Mouse (Mus musculus): ENCODE measurements around the gene Hpse2. TPM values are rescaled to one million over a fixed set of nuclear protein-coding genes. Genes with fewer than 3 reads are reported as not detected.

Gene Hpse2
- polyA plus RNA-seq, 1 experiment = 0.05 TPM

DNA sequence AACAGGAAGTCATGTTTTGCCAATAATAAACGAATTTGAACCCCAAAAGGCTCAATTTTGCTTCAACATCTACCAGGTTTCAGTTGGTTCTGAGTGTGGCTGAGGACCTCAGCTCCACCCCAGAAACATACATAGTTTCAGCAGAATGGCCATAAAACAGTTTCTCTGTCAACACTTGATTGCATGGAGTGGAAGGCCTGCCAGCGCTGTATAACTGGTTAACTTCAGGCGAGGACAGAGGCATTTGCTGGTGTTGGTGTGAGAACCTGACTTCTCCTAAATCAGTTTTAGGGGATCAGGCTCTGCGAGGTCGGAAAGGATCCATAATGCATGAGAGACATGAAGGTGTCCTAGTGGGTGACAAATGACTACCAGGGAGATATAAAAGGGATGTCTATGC, 578.0 kb downstream of the Hpse2 start:
- 56% methylated on average over 5 of the region's 5 CpGs for WGBS
- no peak overlapping the region for H3K27ac ChIP-seq (ENCODE audit: insufficient read depth, low read depth, low read length)

DNA sequence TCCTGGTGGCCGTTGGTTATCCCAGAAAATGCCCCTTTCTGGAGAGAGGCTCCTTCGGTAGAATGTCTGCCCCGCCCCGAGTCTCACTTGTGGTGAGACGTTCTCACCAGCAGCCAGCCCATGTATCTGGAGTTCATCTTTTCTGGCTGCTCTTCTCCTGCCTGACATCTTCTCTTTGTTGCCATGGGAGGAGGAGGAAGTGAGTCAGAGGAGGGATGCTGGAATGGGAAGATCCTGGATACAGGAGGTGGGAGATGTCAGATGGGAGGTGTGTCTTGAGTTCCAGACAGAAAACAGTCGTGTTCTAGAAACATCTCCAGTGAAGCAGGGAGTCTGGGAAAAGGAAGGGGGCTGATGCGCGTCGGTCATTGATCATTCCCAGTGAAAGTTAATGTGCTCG, 578.7 kb downstream of the Hpse2 start:
- H3K27me3 ChIP-seq (replicated peaks; ENCODE audit: control insufficient read depth, insufficient read depth, low read length) = no peaks in the 10 kb centered on the region
- no peak for DNase-seq
- TF ChIP-seq CTCF (conservative IDR thresholded peaks at IDR 0.05; ENCODE audit: insufficient read depth, insufficient read length, low read depth, low read length) (no peak), POLR2A (IDR thresholded peaks at IDR 0.05; ENCODE audit: low read depth, low read length) (no peak)
- WGBS = 76% methylated on average over 10 of the region's 10 CpGs
- H3K27ac ChIP-seq (ENCODE audit: insufficient read depth, low read depth, low read length) = no peak overlapping the region
- H3K36me3 ChIP-seq (ENCODE audit: control insufficient read depth, insufficient read depth, low read length) = no peaks in the 10 kb centered on the region
- no peaks in the 10 kb centered on the region for H3K4me1 ChIP-seq (ENCODE audit: control insufficient read depth, insufficient read depth, low read length)
- no peak overlapping the region for H3K4me3 ChIP-seq (ENCODE audit: insufficient read depth, low read depth, low read length)

More for the DNA sequence above, 578.0 kb downstream of the Hpse2 start:
- H3K27me3 ChIP-seq (replicated peaks; ENCODE audit: control insufficient read depth, insufficient read depth, low read length) = no peaks in the 10 kb centered on the region
- H3K4me1 ChIP-seq (ENCODE audit: control insufficient read depth, insufficient read depth, low read length) = no peaks in the 10 kb centered on the region
- H3K36me3 ChIP-seq (ENCODE audit: control insufficient read depth, insufficient read depth, low read length) = no peaks in the 10 kb centered on the region
- DNase-seq = no peak
- TF ChIP-seq CTCF (conservative IDR thresholded peaks at IDR 0.05; ENCODE audit: insufficient read depth, insufficient read length, low read depth, low read length) (no peak), POLR2A (IDR thresholded peaks at IDR 0.05; ENCODE audit: low read depth, low read length) (no peak)
- no peak overlapping the region for H3K4me3 ChIP-seq (ENCODE audit: insufficient read depth, low read depth, low read length)

DNA sequence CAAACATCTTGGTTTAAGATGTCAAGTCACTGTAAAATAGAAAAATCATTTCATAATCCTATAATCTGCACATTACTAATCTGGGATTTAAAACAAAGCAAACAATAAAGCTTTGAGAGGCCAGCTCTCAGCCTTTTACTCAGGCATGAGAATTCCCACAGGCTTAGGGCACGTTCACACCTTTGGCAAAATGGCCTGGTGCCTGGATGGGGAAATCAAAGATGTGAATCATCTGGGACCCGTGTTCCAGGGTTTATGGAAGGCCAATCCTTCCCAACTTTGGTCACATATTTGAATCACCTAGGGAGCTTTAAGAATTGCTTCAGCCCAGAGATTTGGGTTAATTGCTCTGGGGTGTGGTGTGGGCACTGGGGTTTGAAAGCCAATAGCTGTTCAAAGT, 590.3 kb downstream of the Hpse2 start:
- H3K4me3 ChIP-seq (ENCODE audit: insufficient read depth, low read depth, low read length) = no peak overlapping the region
- TF ChIP-seq POLR2A (IDR thresholded peaks at IDR 0.05; ENCODE audit: low read depth, low read length) (no peak), CTCF (conservative IDR thresholded peaks at IDR 0.05; ENCODE audit: insufficient read depth, insufficient read length, low read depth, low read length) (no peak)
- no peaks in the 10 kb centered on the region for H3K36me3 ChIP-seq (ENCODE audit: control insufficient read depth, insufficient read depth, low read length)
- DNase-seq = no peak
- H3K4me1 ChIP-seq (ENCODE audit: control insufficient read depth, insufficient read depth, low read length) = no peaks in the 10 kb centered on the region
- H3K27me3 ChIP-seq (replicated peaks; ENCODE audit: control insufficient read depth, insufficient read depth, low read length) = no peaks in the 10 kb centered on the region
- WGBS = 52% methylated on average over 2 of the region's 2 CpGs
- no peak overlapping the region for H3K27ac ChIP-seq (ENCODE audit: insufficient read depth, low read depth, low read length)

DNA sequence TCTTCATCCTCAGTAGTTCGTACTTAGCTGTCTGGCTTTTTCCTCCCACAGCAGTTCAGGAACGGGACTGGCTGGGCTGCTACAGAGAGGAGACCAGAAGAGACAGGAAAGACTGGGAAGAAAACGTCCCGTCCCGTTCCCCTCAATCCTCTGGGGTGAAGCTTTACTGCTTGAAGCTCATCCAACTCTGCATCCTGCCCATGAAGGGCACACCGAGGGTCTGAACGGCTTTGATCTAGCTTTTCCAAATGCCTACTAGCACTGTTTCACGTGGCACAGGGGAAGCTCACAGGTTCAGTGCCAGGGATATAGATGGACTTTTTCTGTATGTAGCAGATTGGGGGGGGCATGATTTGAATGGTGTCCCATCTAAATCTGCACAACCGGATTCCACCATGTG, 592.4 kb downstream of the Hpse2 start:
- Histone ChIP-seq H3K27ac (ENCODE audit: insufficient read depth, low read depth, low read length) (no peak overlapping the region), H3K4me1 (ENCODE audit: control insufficient read depth, insufficient read depth, low read length) (no peaks in the 10 kb centered on the region), H3K27me3 (replicated peaks; ENCODE audit: control insufficient read depth, insufficient read depth, low read length) (no peaks in the 10 kb centered on the region), H3K36me3 (ENCODE audit: control insufficient read depth, insufficient read depth, low read length) (no peaks in the 10 kb centered on the region), H3K4me3 (ENCODE audit: insufficient read depth, low read depth, low read length) (no peak overlapping the region)
- no peak for DNase-seq
- TF ChIP-seq POLR2A (IDR thresholded peaks at IDR 0.05; ENCODE audit: low read depth, low read length) = no peak
- no peak for TF ChIP-seq CTCF (conservative IDR thresholded peaks at IDR 0.05; ENCODE audit: insufficient read depth, insufficient read length, low read depth, low read length)
- 25% methylated on average over 9 of the region's 9 CpGs for WGBS

DNA sequence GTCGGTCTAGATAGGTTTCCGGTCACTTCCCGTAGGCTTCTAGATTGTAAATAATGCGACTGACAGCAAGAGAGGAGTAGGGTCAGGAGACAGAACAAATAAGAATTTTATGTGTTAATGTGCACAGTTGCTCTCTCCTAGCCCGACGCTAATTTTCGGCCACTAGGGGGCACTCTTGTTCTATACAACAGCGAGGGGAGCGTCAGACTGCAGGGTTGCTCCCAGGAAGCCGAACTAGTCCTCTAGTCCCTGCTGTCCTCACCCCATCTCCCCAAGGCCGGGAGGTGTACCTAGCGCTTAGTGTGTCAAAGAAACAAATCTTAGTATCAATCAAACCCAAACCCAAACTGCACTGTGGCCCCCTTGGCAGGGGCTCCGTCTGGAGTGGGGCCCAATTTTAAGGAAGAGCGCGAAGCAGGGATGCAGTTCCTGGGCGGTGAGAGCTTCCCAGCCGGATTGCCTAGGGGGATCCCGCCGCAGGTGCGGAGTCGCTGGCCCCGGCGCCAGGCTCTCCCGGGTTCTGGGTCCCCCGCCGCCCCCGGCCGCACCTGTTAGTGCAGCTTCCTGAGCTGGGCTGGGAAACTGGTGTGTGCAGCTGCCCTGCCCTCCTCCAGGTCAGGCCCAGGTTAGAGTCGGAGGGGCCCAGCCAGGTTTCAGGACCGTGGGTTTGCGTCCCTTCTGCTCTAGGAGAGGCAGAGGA, 593.1 kb downstream of the Hpse2 start:
- no peak for TF ChIP-seq POLR2A (IDR thresholded peaks at IDR 0.05; ENCODE audit: low read depth, low read length)
- peak; percentile 95 for TF ChIP-seq CTCF (conservative IDR thresholded peaks at IDR 0.05; ENCODE audit: insufficient read depth, insufficient read length, low read depth, low read length)
- Histone ChIP-seq H3K4me1 (ENCODE audit: control insufficient read depth, insufficient read depth, low read length) (no peaks in the 10 kb centered on the region), H3K27ac (ENCODE audit: insufficient read depth, low read depth, low read length) (no peak overlapping the region), H3K4me3 (ENCODE audit: insufficient read depth, low read depth, low read length) (no peak overlapping the region), H3K27me3 (replicated peaks; ENCODE audit: control insufficient read depth, insufficient read depth, low read length) (no peaks in the 10 kb centered on the region), H3K36me3 (ENCODE audit: control insufficient read depth, insufficient read depth, low read length) (no peaks in the 10 kb centered on the region)
- DNase-seq = peak; percentile 76
- WGBS = 2% methylated on average over 31 of the region's 31 CpGs

DNA sequence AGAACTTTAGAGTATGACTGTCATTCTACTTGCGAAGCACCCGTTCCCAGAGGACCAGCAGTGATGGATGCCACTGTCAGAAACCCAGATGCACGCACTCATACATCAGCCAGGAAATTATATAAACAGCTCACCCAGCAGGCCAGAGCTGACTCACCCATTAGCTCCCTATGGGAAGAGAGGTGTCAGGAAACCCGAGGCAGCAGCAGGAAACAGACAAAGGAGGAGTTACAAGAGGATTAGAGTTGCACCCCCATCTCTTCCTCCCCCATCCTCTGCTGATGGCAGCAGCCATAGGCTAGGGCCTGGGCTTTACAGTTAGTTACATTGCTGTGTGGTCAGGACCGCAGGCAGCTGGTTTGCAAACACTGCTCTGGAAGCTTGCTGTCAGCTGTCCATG, 599.8 kb downstream of the Hpse2 start:
- H3K27me3 ChIP-seq (replicated peaks; ENCODE audit: control insufficient read depth, insufficient read depth, low read length) = no peaks in the 10 kb centered on the region
- no peaks in the 10 kb centered on the region for H3K4me1 ChIP-seq (ENCODE audit: control insufficient read depth, insufficient read depth, low read length)
- no peak overlapping the region for H3K27ac ChIP-seq (ENCODE audit: insufficient read depth, low read depth, low read length)
- no peak for DNase-seq
- TF ChIP-seq POLR2A (IDR thresholded peaks at IDR 0.05; ENCODE audit: low read depth, low read length) (no peak), CTCF (conservative IDR thresholded peaks at IDR 0.05; ENCODE audit: insufficient read depth, insufficient read length, low read depth, low read length) (no peak)
- no peak overlapping the region for H3K4me3 ChIP-seq (ENCODE audit: insufficient read depth, low read depth, low read length)
- H3K36me3 ChIP-seq (ENCODE audit: control insufficient read depth, insufficient read depth, low read length) = no peaks in the 10 kb centered on the region
- WGBS = 44% methylated on average over 5 of the region's 5 CpGs

DNA sequence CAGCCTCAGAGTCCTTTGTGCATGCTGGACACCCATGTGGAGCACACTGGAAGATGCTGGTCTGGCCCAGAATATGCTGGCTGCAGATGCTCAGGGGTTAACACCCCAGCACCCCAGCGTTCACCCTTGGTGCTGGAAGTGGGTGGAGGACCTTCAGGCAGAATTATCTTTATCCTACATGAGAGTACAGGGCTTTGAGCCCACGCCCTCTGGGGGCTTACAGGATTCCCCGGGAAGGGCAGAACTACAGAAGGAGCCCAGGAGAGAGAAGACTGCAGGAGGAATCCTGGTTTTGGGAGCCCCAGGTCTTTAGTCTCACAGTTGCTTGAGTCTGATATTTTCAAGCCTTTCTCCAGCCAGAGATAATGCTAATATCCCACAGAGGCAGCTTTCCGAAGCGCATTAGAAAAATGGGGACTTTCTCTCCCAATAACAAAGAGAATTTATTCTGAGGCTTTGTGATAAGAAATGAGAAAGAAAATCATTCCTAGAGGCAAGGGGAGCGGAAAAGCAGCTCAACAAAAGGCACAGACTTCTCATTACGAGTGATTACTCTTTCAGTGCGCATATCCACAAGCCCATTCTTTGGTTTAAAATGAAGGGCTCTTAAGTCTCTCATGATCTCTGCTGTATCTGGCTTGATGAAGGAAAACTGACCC, 602.5 kb downstream of the Hpse2 start:
- H3K27ac ChIP-seq (ENCODE audit: insufficient read depth, low read depth, low read length) = no peak overlapping the region
- H3K4me1 ChIP-seq (ENCODE audit: control insufficient read depth, insufficient read depth, low read length) = no peaks in the 10 kb centered on the region
- H3K4me3 ChIP-seq (ENCODE audit: insufficient read depth, low read depth, low read length) = no peak overlapping the region
- 79% methylated on average over 8 of the region's 8 CpGs for WGBS
- H3K36me3 ChIP-seq (ENCODE audit: control insufficient read depth, insufficient read depth, low read length) = no peaks in the 10 kb centered on the region
- no peaks in the 10 kb centered on the region for H3K27me3 ChIP-seq (replicated peaks; ENCODE audit: control insufficient read depth, insufficient read depth, low read length)
- TF ChIP-seq CTCF (conservative IDR thresholded peaks at IDR 0.05; ENCODE audit: insufficient read depth, insufficient read length, low read depth, low read length) = no peak
- no peak for TF ChIP-seq POLR2A (IDR thresholded peaks at IDR 0.05; ENCODE audit: low read depth, low read length)
- no peak for DNase-seq

Measured in kidney, adult 2 months (tissue).